Mouse (Mus musculus) liver, adult 2 months (tissue): Measurements from ENCODE around the gene Ankrd44.

Source experiments
- CTCF ChIP-seq: fragments of 200-500 bp; IDR thresholded peaks from 2 replicates; pipeline ENCODE4 v1.5.1; 2011; ENCODE audit warnings: low read depth, low read length, control low read depth
- POLR2A ChIP-seq: fragments of 200-500 bp; IDR thresholded peaks from 2 replicates; pipeline ENCODE4 v1.6.1; 2011; ENCODE audit warnings: low read length, control low read depth; ENCODE audit not compliant: insufficient read depth; ENCODE audit errors: extremely low read depth

DNA sequence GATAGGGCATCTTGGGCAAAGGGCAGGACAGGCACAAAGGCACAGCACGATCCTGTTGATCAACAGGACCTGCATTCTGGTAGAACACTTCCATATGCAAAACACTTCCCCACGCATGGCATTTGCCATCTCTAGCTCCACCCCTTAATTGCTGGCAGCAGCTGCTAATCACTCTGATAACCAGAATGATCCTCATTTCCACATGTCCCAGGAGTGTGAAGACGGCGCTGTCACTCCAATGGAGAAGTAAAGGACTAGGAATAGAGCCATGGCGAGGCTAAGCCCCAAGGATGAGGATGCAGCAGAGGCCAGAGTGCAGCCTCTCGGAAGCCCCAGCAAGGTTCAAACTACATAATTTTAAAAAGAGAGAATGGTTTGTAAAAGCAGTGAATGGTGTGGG, 26.9 kb downstream of the Ankrd44 start:
- TF ChIP-seq CTCF (no peak), POLR2A (no peak)
